Mouse (Mus musculus) megakaryocyte, embryonic 14.5 days (primary cell): ENCODE measurements at regions not wholly inside any gene's neighbourhood (a gene's known extent, or its start where the extent isn't known, plus 50 kb on each side); places are given as distances from the start of the nearest gene placed in this dataset.

Experiments used
- H3K27me3 ChIP-seq: replicated peaks from 2 replicates; pipeline ENCODE3; 2012; ENCODE audit warnings: inconsistent platforms
- H3K36me3 ChIP-seq: replicated peaks from 2 replicates; pipeline ENCODE3; 2012; ENCODE audit warnings: low read length, inconsistent platforms, mixed read lengths
- H3K4me1 ChIP-seq: 2 replicates; pipeline ENCODE4 v1.6.1; 2012; ENCODE audit warnings: inconsistent platforms
- H3K4me3 ChIP-seq: replicated peaks from 2 replicates; pipeline ENCODE3; 2012; ENCODE audit warnings: moderate library complexity, mild to moderate bottlenecking, inconsistent platforms
- H3K9me3 ChIP-seq: 2 replicates; pipeline ENCODE4 v1.6.1; 2012; ENCODE audit warnings: inconsistent platforms
- FLI1 ChIP-seq: IDR thresholded peaks from 2 replicates; pipeline ENCODE4 v1.6.1; 2012; ENCODE audit warnings: low read length, inconsistent platforms, mixed read lengths
- GATA1 ChIP-seq: IDR thresholded peaks from 3 replicates; pipeline ENCODE4 v1.6.1; 2012; ENCODE audit warnings: mixed read lengths, low read length, inconsistent platforms, borderline replicate concordance

DNA sequence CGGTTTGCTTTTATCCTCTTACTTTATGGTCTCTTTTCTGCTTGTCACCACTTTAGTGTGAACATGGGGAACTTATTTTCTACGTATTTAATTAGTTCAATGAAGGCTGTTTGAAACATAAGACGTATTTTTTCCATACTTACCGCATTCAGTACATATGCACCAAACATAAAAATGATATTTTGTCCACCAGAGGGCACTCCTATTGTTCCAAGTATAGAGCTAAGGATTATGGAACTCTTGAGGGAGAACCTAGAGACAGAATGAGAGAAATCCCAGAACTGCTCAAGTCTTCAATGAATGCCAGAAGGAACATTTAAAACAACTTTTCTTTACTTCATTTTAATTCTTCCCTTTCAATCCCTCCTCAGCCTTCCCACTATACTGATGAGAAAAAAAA lies 403.4 kb upstream of the Kif18a start:
- Histone ChIP-seq H3K4me3 (no peak overlapping the region), H3K4me1 (no peaks in the 10 kb centered on the region), H3K27me3 (no peaks in the 10 kb centered on the region), H3K9me3 (no peaks in the 10 kb centered on the region), H3K36me3 (no peaks in the 10 kb centered on the region)
- TF ChIP-seq FLI1 = no peak
- no peak for TF ChIP-seq GATA1

DNA sequence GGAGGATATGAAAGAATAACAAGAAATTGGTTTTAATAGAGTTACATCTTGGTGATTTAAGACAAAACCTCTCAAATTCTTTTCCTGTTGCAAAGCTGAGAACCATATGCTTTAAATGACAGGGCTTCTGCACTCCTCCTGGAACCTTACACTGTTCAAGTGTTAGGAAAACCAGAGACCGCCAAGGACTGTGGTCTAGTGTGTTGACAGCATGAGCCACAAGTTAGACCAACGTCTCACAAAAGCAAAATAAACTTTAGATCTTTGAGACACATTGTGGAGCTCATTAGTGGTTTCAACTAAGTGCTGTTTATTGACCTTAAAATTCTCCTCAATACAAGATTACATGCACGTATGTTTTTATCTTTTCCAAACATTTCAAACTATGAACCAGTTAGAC lies 402.9 kb upstream of the Kif18a start:
- no peaks in the 10 kb centered on the region for H3K27me3 ChIP-seq
- no peaks in the 10 kb centered on the region for H3K9me3 ChIP-seq
- no peak for TF ChIP-seq FLI1
- TF ChIP-seq GATA1 = no peak

DNA sequence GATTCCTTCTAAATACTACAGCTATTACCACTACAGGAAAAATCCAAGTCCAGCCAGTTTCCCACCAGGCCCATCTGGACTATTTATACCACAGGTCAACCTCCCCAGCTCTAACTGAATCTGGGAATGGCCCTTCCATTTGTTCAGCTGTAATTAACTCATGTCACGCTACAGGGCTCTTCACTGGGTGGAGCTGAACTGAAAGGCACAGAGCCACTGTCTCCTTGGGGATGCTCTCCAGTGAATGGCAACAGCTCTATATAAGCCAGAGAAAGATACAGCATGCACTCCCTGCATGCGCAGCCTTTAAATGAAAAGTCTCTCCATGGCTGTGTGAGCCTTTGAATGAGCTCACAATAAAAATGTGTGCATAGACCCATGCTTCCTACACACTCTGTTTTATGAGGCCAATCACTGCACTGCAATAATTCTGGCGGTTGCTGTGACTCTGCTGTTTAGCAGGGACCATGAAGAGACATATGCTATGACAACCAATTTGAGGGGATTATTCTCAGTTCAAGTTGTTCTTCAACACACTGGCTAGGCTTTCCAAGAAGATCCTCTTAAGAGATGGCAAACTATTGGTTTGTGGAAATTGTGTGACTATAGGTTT lies 376.3 kb upstream of the Kif18a start:
- H3K4me1 ChIP-seq = no peaks in the 10 kb centered on the region
- H3K27me3 ChIP-seq = no peaks in the 10 kb centered on the region
- H3K36me3 ChIP-seq = no peaks in the 10 kb centered on the region
- H3K4me3 ChIP-seq = no peak overlapping the region
- peaks cover 4% of the 10 kb centered on the region; the same call in 1 of the 2 replicates for H3K9me3 ChIP-seq
- no peak for TF ChIP-seq GATA1
- TF ChIP-seq FLI1 = no peak

More for the DNA sequence above, 402.9 kb upstream of the Kif18a start:
- no peak overlapping the region for H3K4me3 ChIP-seq
- H3K36me3 ChIP-seq = no peaks in the 10 kb centered on the region
- no peaks in the 10 kb centered on the region for H3K4me1 ChIP-seq

DNA sequence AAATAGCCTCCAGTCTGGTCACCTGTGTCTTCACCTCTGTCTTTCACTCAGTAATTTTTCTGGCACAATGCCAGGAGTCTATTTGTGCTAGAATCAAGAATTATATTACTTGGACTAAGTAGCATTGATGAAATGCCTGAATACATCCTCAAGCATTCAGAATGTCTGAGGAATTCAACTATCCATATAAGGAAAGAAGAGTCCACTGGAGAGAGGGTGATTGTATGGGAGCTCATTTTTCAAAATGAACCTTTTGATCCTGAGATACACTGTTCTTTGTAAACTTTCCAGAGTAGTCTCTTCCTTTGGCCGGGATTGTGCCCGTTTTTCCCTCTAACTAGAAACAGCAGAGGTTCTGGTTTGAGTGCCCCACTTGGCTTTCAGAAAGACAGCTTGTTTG lies 367.0 kb upstream of the Kif18a start:
- Histone ChIP-seq H3K36me3 (no peaks in the 10 kb centered on the region), H3K27me3 (no peaks in the 10 kb centered on the region)

DNA sequence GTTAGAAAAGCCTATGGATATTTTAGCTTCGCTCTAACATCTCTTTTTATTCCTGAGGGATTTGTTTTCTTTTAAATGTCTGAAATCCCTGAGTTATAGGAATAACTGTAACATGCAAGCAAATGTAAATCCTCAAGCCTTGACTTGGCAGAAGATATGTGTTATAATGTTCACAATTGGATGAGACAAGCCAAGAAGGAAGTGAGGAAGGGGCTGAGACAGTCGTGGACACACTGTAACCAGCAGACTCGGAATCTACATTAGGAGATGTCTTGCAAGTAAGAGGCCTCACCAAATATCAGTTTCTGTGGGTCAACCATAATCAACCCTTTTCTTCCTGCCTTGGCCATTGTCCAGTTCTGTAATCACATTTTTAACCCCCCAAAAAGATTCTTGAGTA lies 366.6 kb upstream of the Kif18a start:
- peaks cover 11% of the 10 kb centered on the region for H3K9me3 ChIP-seq
- no peaks in the 10 kb centered on the region for H3K4me1 ChIP-seq
- no peaks in the 10 kb centered on the region for H3K36me3 ChIP-seq
- no peaks in the 10 kb centered on the region for H3K27me3 ChIP-seq
- TF ChIP-seq FLI1 = no peak
- TF ChIP-seq GATA1 = no peak
- H3K4me3 ChIP-seq = no peak overlapping the region

More for the DNA sequence above, 367.0 kb upstream of the Kif18a start:
- Histone ChIP-seq H3K4me1 (no peaks in the 10 kb centered on the region), H3K4me3 (no peak overlapping the region), H3K9me3 (peaks cover 11% of the 10 kb centered on the region)
- TF ChIP-seq FLI1 (no peak), GATA1 (no peak)

- Histone ChIP-seq H3K27me3 (no peaks in the 10 kb centered on the region), H3K9me3 (peaks cover 11% of the 10 kb centered on the region), H3K36me3 (no peaks in the 10 kb centered on the region), H3K4me1 (no peaks in the 10 kb centered on the region), H3K4me3 (no peak overlapping the region)
- TF ChIP-seq FLI1 = no peak
- no peak for TF ChIP-seq GATA1
These were observed 361.0 kb upstream of the Kif18a start for GRCm38 (mm10) chr2:108919500-108920045.

- no peak overlapping the region for H3K4me3 ChIP-seq
- H3K9me3 ChIP-seq = peaks cover 8% of the 10 kb centered on the region
- no peaks in the 10 kb centered on the region for H3K4me1 ChIP-seq
- TF ChIP-seq GATA1 (no peak), FLI1 (no peak)
- H3K36me3 ChIP-seq = no peaks in the 10 kb centered on the region
- no peaks in the 10 kb centered on the region for H3K27me3 ChIP-seq
These were observed 360.4 kb upstream of the Kif18a start for GRCm38 (mm10) chr2:108920111-108920510.

GRCm38 (mm10) chr2:108935981-108936762 lies 344.4 kb upstream of the Kif18a start:
- no peaks in the 10 kb centered on the region for H3K4me1 ChIP-seq
- H3K9me3 ChIP-seq = no peaks in the 10 kb centered on the region
- H3K27me3 ChIP-seq = no peaks in the 10 kb centered on the region
- TF ChIP-seq GATA1 (no peak), FLI1 (no peak)
- H3K36me3 ChIP-seq = no peaks in the 10 kb centered on the region
- H3K4me3 ChIP-seq = no peak overlapping the region

GRCm38 (mm10) chr2:108980921-108981320 lies 299.6 kb upstream of the Kif18a start:
- H3K4me3 ChIP-seq = no peak overlapping the region
- H3K4me1 ChIP-seq = no peaks in the 10 kb centered on the region
- H3K27me3 ChIP-seq = no peaks in the 10 kb centered on the region
- no peaks in the 10 kb centered on the region for H3K9me3 ChIP-seq
- TF ChIP-seq FLI1 = no peak
- no peak for TF ChIP-seq GATA1
- H3K36me3 ChIP-seq = no peaks in the 10 kb centered on the region

DNA sequence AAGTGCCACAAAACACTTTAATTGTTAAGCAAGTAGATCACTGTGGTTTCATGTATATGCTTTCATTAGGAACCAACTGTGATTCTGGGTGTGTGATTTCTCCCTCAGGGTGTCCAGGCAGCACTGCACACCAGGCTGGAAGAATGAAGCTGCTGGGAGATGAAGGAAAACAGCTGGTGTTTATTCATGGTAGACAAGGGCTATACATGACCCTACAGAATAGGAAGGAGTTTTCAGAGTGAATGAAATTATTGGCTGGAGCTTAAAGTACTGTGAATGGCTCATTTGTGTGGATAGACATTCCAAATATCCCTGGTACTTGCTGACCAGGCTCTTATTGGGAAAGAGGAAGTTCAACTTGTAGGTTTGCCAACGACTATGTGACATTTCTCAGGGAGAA lies 264.3 kb upstream of the Kif18a start:
- no peak overlapping the region for H3K4me3 ChIP-seq
- peaks cover 12% of the 10 kb centered on the region; the same call in 1 of the 2 replicates for H3K9me3 ChIP-seq
- no peaks in the 10 kb centered on the region for H3K4me1 ChIP-seq
- H3K36me3 ChIP-seq = no peaks in the 10 kb centered on the region
- no peaks in the 10 kb centered on the region for H3K27me3 ChIP-seq
- no peak for TF ChIP-seq GATA1
